Comparison of ENCODE assay signal across 7 mouse cellular contexts in the genomic region with DNA sequence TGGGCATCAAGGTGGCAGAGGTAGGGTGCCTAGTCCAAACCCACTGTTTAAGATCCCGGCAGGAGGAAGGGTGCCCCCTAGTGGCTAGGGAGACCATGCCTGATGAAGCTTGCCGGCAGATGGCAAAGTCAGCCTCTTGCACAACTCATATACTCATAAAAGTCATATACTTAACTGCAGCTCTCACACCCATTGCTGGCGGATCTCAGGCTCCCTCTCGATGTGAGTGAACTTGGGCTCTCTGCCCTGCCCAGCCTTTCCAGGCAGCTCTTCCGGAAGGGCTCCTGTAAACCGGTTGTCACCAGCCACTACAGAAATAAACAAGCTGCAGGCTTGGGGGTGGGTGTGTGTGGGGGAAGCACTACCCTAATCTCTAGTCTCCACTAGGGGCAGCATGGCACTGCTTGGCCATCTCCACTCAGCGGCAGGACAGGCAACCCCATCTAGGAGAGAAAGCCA. TPM values are rescaled to one million over a fixed set of nuclear protein-coding genes. Genes with fewer than 3 reads are reported as not detected.
DNase-seq lines count a peak whose midpoint lies in the region; ATAC-seq and TF ChIP-seq lines count a peak whose summit lies in the region.

No protein-coding gene starts in this region.

- no peak for TF ChIP-seq POLR2A in spleen, adult 2 months (IDR thresholded peaks at IDR 0.05; ENCODE audit: low read depth, low read length)

- peak; percentile 88; the same call in 1 of the 2 replicates for TF ChIP-seq CTCF in spleen, adult 2 months (IDR thresholded peaks at IDR 0.05; ENCODE audit: extremely low read depth, insufficient read depth, insufficient read length, insufficient replicate concordance)

- no peaks in the 10 kb centered on the region for H3K27me3 ChIP-seq in embryonic facial prominence, embryonic 11.5 days (ENCODE audit: control insufficient read depth, insufficient read depth, low read length)
- H3K27me3 ChIP-seq in limb, embryonic 12.5 days, result peaks cover 36% of the 10 kb centered on the region
- H3K27me3 ChIP-seq in midbrain, embryonic 15.5 days (replicated peaks), result no peaks in the 10 kb centered on the region
- H3K27me3 ChIP-seq in spleen, adult 2 months (ENCODE audit: control insufficient read depth, insufficient read depth, low read length), result no peaks in the 10 kb centered on the region

- DNase-seq in adrenal gland, postnatal 14 days, result peak; percentile 92
- peak; percentile 86 for DNase-seq in embryonic facial prominence, embryonic 11.5 days (ENCODE audit: low spot score)
- peak; percentile 99 for DNase-seq in heart, adult 11 months
- DNase-seq in kidney, adult 18-20 months, result peak; percentile 88
- DNase-seq in spleen, adult 2 months (ENCODE audit: low read depth in 1 of 2, low spot score in 2 of 2), result peak; percentile 84 to 85

- H3K36me3 ChIP-seq in embryonic facial prominence, embryonic 11.5 days (replicated peaks; ENCODE audit: control insufficient read depth, insufficient read depth, low read depth, low read length), result no peaks in the 10 kb centered on the region
- peaks cover 2% of the 10 kb centered on the region; the same call in 1 of the 2 replicates for H3K36me3 ChIP-seq in limb, embryonic 12.5 days
- H3K36me3 ChIP-seq in midbrain, embryonic 15.5 days (replicated peaks), result no peaks in the 10 kb centered on the region
- no peaks in the 10 kb centered on the region for H3K36me3 ChIP-seq in spleen, adult 2 months (ENCODE audit: control insufficient read depth, insufficient read depth, low read length)

- no peak for ATAC-seq in embryonic facial prominence, embryonic 11.5 days (replicated peaks; ENCODE audit: insufficient number of reproducible peaks, low FRiP score, low TSS enrichment, low read depth)
- no peak for ATAC-seq in limb, embryonic 12.5 days (ENCODE audit: insufficient number of reproducible peaks, insufficient read depth, low FRiP score, low TSS enrichment, low read depth)
- ATAC-seq in midbrain, embryonic 15.5 days (replicated peaks), result no peak

- WGBS in embryonic facial prominence, embryonic 11.5 days, result 0% methylated on average over 7 of the region's 7 CpGs
- 1% methylated on average over 7 of the region's 7 CpGs for WGBS in limb, embryonic 12.5 days
- under 1% methylated on average over 7 of the region's 7 CpGs for WGBS in midbrain, embryonic 15.5 days
- whole genome bisulfite sequencing in spleen, adult 2 months, result 1% methylated on average over 7 of the region's 7 CpGs

- peak overlapping the region; percentile 23; the same call in 1 of the 2 replicates for H3K4me2 ChIP-seq in embryonic facial prominence, embryonic 11.5 days (ENCODE audit: low read depth, low read length)
- H3K4me2 ChIP-seq in limb, embryonic 12.5 days, result peak overlapping the region; percentile 44
- H3K4me2 ChIP-seq in midbrain, embryonic 15.5 days, result peak overlapping the region; percentile 28; the same call in 1 of the 2 replicates

- H3K27ac ChIP-seq in embryonic facial prominence, embryonic 11.5 days (replicated peaks; ENCODE audit: low read depth, low read length), result no peak overlapping the region
- H3K27ac ChIP-seq in limb, embryonic 12.5 days, result no peak overlapping the region; the same call in 1 of the 2 replicates
- H3K27ac ChIP-seq in midbrain, embryonic 15.5 days, result peak overlapping the region; percentile 44
- H3K27ac ChIP-seq in spleen, adult 2 months (ENCODE audit: insufficient read depth, low read length), result peak overlapping the region; percentile 62

- H3K9ac ChIP-seq in embryonic facial prominence, embryonic 11.5 days (replicated peaks; ENCODE audit: low read length), result 0 out of 2 replicates have a peak overlapping the region, but pooled peaks have one; percentile 18
- H3K9ac ChIP-seq in limb, embryonic 12.5 days (replicated peaks), result no peak overlapping the region
- no peak overlapping the region for H3K9ac ChIP-seq in midbrain, embryonic 15.5 days

- no peaks in the 10 kb centered on the region for H3K9me3 ChIP-seq in embryonic facial prominence, embryonic 11.5 days (replicated peaks; ENCODE audit: control insufficient read depth, low read length)
- no peaks in the 10 kb centered on the region for H3K9me3 ChIP-seq in limb, embryonic 12.5 days
- no peaks in the 10 kb centered on the region for H3K9me3 ChIP-seq in midbrain, embryonic 15.5 days

- no peak overlapping the region for H3K4me3 ChIP-seq in embryonic facial prominence, embryonic 11.5 days (ENCODE audit: low read depth, low read length)
- peak overlapping the region; percentile 20; the same call in 1 of the 2 replicates for H3K4me3 ChIP-seq in limb, embryonic 12.5 days (replicated peaks)
- no peak overlapping the region for H3K4me3 ChIP-seq in midbrain, embryonic 15.5 days
- peak overlapping the region; percentile 39; the same call in 1 of the 2 replicates for H3K4me3 ChIP-seq in spleen, adult 2 months (ENCODE audit: extremely low read depth, insufficient read depth, insufficient read length)

- peaks cover 2% of the 10 kb centered on the region; the same call in 1 of the 2 replicates for H3K4me1 ChIP-seq in embryonic facial prominence, embryonic 11.5 days (ENCODE audit: control insufficient read depth, insufficient read depth, low read length)
- H3K4me1 ChIP-seq in limb, embryonic 12.5 days (replicated peaks), result peaks cover 10% of the 10 kb centered on the region
- H3K4me1 ChIP-seq in midbrain, embryonic 15.5 days, result peaks cover 16% of the 10 kb centered on the region
- peaks cover 7% of the 10 kb centered on the region; the same call in 1 of the 2 replicates for H3K4me1 ChIP-seq in spleen, adult 2 months (ENCODE audit: control insufficient read depth, insufficient read depth, insufficient read length)

RNA-seq across cellular contexts. Expression of a gene that starts 4.0 kb away (rescaled TPM):
- 290 and 294 TPM in 2 replicates for total RNA-seq in adrenal gland, postnatal 14 days (2021)
- 456 and 490 TPM in 2 replicates for polyA plus RNA-seq in embryonic facial prominence, embryonic 11.5 days (2014; fragmentation: Nextera tagmentation; extraction: Ambion mirVana)
- 481 and 489 TPM in 2 replicates for polyA plus RNA-seq in limb, embryonic 12.5 days (2016; fragmentation: Nextera tagmentation; extraction: Ambion mirVana)
- polyA plus RNA-seq in midbrain, embryonic 15.5 days (2015; fragmentation: Nextera tagmentation; extraction: Ambion mirVana), result 364 and 396 TPM in 2 replicates
- 222 and 307 TPM in 2 replicates for polyA plus RNA-seq in spleen, adult 2 months (2012; rRNA removed)

RNA-seq across cellular contexts. Expression of a gene that starts 5.7 kb away (rescaled TPM):
- not detected in 2 replicates for total RNA-seq in adrenal gland, postnatal 14 days (2021)
- polyA plus RNA-seq in embryonic facial prominence, embryonic 11.5 days (2014; fragmentation: Nextera tagmentation; extraction: Ambion mirVana), result not detected in 2 replicates
- not detected in 2 replicates for polyA plus RNA-seq in limb, embryonic 12.5 days (2016; fragmentation: Nextera tagmentation; extraction: Ambion mirVana)
- polyA plus RNA-seq in midbrain, embryonic 15.5 days (2015; fragmentation: Nextera tagmentation; extraction: Ambion mirVana), result not detected in 2 replicates
- polyA plus RNA-seq in spleen, adult 2 months (2012; rRNA removed), result 0.04 and 0.06 TPM in 2 replicates

RNA-seq across cellular contexts. Expression of a gene that starts 8.1 kb away (rescaled TPM):
- not detected in 2 replicates for total RNA-seq in adrenal gland, postnatal 14 days (2021)
- not detected in 2 replicates for polyA plus RNA-seq in embryonic facial prominence, embryonic 11.5 days (2014; fragmentation: Nextera tagmentation; extraction: Ambion mirVana)
- polyA plus RNA-seq in limb, embryonic 12.5 days (2016; fragmentation: Nextera tagmentation; extraction: Ambion mirVana), result not detected in 2 replicates
- polyA plus RNA-seq in midbrain, embryonic 15.5 days (2015; fragmentation: Nextera tagmentation; extraction: Ambion mirVana), result not detected in 2 replicates
- not detected in 2 replicates for polyA plus RNA-seq in spleen, adult 2 months (2012; rRNA removed)

RNA-seq across cellular contexts. Expression of a gene that starts 9.9 kb away (rescaled TPM):
- not detected in 2 replicates for total RNA-seq in adrenal gland, postnatal 14 days (2021)
- polyA plus RNA-seq in embryonic facial prominence, embryonic 11.5 days (2014; fragmentation: Nextera tagmentation; extraction: Ambion mirVana), result 1.4 TPM in 1 of 2 replicates, not detected in the other
- polyA plus RNA-seq in limb, embryonic 12.5 days (2016; fragmentation: Nextera tagmentation; extraction: Ambion mirVana), result not detected in 2 replicates
- polyA plus RNA-seq in midbrain, embryonic 15.5 days (2015; fragmentation: Nextera tagmentation; extraction: Ambion mirVana), result 0.43 and 0.78 TPM in 2 replicates
- 0.11 and 0.16 TPM in 2 replicates for polyA plus RNA-seq in spleen, adult 2 months (2012; rRNA removed)

RNA-seq across cellular contexts. Expression of a gene that starts 13.6 kb away (rescaled TPM):
- 7.2 and 7.9 TPM in 2 replicates for total RNA-seq in adrenal gland, postnatal 14 days (2021)
- 7.4 and 10.4 TPM in 2 replicates for polyA plus RNA-seq in embryonic facial prominence, embryonic 11.5 days (2014; fragmentation: Nextera tagmentation; extraction: Ambion mirVana)
- 6.5 and 7.2 TPM in 2 replicates for polyA plus RNA-seq in limb, embryonic 12.5 days (2016; fragmentation: Nextera tagmentation; extraction: Ambion mirVana)
- polyA plus RNA-seq in midbrain, embryonic 15.5 days (2015; fragmentation: Nextera tagmentation; extraction: Ambion mirVana), result 148 and 150 TPM in 2 replicates
- 1.8 and 2.1 TPM in 2 replicates for polyA plus RNA-seq in spleen, adult 2 months (2012; rRNA removed)

Comparison
In these comparisons a context has a peak if more than half of its experiments do, and no peak if none do; other contexts are left out.
1. H3K27ac ChIP-seq: peak in midbrain, embryonic 15.5 days (single experiment) and spleen, adult 2 months (single experiment); none in embryonic facial prominence, embryonic 11.5 days (single experiment) and limb, embryonic 12.5 days (single experiment).
2. H3K4me3 ChIP-seq: peak in limb, embryonic 12.5 days (single experiment) and spleen, adult 2 months (single experiment); none in embryonic facial prominence, embryonic 11.5 days (single experiment) and midbrain, embryonic 15.5 days (single experiment).
3. Peak in every context shown above with its lines, with median percentiles within 50 percentile points of each other: DNase-seq and H3K4me2 ChIP-seq.